Mouse (Mus musculus) hematopoietic stem cell, adult 5-6 weeks (primary cell): ENCODE measurements around the gene Opcml. TPM values are rescaled to one million over a fixed set of nuclear protein-coding genes. Genes with fewer than 3 reads are reported as not detected.

Source experiments
- ATAC-seq, 2 experiments: fragments of 125-278 bp in 1 of 2; replicated peaks in 1 of 2; 2 replicates each; pipeline ENCODE4 v1.8.0; 2016 to 2017; ENCODE audit warnings: inconsistent platforms in 2 of 2, mild to moderate bottlenecking in 2 of 2, moderate number of reproducible peaks in 2 of 2, low read depth in 1 of 2, moderate TSS enrichment in 1 of 2; ENCODE audit not compliant: low FRiP score in 2 of 2, poor library complexity in 2 of 2, severe bottlenecking in 2 of 2, insufficient read depth in 1 of 2, low TSS enrichment in 1 of 2
- total RNA-seq: library from RNA; stranded (forward); fragments of 172-1452, 232-1000 nt; gene quantifications from 2 replicates; pipeline ENCODE4 v1.2.3, GENCODE M21; 2017

The Opcml gene
- total RNA-seq, 1 experiment from 2014 or later: not detected

DNA sequence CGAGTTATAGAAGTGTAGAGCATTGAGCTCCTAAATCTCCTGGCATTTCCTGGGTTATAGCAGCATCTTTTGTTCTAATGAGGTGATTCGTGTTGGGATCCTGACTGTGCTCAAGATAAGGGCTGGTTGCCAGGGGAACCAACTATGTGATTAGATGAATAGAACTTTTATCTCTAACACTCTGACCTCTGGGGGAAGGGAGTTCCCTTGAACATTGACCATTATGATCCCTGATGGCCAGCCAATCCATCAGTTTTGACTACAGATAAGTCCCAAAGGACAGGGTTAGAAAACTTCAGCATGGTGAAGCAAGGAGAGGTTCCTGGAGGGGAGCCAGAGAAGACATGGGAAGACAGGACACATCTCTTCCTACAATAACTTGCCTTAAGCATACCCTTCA lies 23.6 kb downstream of the Opcml start:
- no peak for ATAC-seq

DNA sequence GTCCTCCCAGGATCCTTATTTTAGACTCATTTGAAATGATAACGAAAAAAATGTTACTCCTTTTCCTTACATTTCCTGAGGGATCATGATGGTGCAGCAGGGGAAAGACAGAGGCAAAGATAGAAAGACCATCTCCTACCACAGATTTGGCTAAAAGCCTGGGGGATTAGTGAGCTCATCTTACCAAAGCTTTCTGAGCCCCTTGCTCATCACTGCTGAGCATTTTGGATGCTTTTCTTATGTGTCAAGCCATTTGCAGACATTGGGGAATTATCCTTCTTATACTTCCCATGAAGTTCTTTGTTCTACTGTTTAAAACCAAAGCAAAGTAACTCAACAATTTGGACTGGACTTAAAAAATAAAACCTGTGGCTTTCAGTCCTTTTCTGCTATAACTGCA lies 30.6 kb downstream of the Opcml start:
- ATAC-seq: no peak

DNA sequence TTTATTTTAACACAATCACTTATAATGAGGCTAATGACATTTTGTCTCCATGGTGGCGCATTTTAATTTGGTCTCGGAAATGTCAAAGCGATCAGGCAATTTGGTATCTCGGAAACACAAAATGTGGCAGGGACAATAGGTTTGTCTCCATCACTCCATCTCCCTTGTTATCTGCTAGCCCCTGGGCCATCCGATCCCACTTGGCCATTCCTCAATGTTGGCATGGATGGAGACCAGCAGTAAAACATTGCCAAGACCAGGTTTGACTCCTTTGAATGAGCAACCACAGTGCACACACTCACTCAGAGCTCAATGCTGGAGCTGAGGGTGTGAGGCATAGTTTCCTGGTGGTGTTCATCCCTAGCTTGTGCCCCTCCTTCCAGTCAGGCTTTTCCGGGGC lies 32.1 kb downstream of the Opcml start:
- ATAC-seq: no peak

DNA sequence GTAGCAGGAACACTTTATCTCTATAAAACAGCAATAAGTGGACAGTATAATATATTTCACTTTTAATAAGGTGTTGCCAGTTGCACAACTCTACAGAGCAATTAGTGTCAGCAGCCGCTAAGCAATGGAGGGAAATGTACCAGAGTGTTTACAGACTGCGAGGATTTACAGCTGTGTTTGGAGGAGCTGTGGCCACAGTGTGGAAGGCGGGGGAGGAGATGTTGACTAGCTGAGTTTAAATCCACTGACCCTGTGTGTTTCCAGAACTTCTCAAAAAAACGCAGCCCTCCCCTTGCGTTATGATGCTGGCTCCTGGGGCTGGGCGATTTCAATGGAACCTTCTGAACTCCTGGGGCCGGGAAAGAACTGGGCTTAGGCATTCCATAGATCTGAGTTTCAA lies 33.8 kb downstream of the Opcml start:
- ATAC-seq: no peak

DNA sequence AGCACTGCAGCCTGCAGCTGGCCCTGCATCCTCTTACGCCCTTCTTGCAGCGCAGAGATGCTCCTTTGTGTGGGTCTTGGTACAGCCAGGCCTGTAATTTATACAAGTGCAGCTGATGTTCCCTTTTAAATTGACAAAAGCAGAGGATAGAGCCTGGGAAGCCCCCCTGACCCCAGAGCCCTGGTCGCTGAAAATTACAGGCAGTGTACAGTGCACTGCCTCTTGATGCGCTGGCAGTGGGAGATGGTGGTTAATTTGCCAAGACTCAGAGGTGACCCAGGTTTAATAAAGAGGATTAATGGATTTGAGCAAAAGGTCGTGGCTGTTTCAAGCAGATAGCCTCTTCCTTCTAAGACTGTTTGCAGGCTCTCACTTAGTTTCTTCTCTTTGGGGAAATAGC lies 39.9 kb downstream of the Opcml start:
- ATAC-seq: no peak

DNA sequence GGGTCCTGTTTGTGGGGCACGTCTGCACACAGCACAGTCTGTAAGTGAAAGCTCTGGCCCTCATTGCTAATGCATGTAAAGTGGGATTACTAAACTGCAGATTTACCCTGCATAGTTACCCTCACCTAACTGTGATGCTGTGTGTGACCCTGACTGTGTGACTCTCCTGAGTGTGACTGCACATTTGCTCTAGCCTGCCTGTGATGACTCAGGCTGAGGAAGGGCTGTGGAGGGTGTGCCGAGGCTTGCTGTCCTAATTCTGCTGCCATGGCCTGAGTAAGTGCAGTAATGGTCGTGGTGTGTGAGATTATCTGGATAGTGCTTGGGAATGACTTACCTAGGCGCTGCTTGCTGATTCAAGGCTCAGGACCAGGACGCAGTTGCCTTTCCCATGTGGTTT lies 52.2 kb downstream of the Opcml start:
- ATAC-seq: no peak

DNA sequence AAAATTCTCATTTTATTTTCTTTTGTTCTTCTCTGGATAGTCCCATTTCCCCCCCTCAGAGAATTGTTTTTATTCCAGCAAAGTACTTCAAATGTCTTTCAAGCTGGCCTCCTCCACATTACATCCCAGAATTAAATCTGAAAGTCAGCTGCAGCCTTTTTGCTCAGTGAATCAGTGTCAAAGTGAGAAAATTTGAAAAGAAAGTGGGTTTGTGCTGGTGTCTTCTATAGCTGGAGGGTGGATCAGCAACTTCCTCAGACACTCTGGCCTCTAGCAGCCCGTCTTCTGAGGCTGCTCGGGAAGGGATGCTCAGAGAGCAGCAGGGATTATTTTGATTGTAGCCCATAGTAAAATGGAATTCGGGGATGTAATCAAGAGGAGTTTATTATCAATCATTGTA lies 81.0 kb downstream of the Opcml start:
- no peak for ATAC-seq

DNA sequence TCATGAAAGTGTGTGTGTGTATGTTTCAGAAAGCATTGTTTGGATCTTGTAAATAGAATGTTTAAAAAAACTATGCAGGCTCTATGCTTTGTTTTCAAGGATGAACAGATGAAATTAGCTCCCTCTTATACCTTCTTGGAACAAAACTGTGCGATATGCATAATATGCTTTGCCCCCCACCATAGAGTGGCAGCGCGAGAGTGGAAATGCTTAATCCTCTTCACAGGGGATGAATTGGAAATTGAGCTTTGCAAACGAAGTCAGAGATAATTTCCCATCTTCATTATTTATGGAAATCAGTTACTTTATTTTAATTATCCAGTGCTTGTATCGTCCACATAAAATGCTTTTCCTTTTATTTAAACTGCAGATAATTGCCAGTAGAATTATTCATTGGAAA lies 99.1 kb downstream of the Opcml start:
- ATAC-seq: no peak

DNA sequence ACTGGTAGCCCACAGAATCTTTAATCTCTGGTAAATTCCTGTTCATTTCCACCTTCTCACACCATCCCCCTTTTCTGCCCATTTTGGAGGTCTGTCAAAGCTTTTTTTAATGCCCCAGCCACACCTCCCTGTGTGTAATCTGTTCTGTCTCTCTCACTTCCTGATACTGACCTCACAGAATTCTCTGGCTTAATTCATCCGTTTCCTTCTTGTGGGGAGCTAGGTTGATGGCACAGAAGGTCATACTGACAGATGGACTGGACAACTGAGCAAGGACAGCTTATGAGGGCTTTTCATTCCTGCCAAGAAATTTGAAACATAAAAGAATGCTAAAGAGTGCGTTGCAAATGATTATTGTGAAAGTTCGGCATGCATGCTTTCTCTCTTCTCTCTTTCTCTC lies 126.7 kb downstream of the Opcml start:
- ATAC-seq: no peak

DNA sequence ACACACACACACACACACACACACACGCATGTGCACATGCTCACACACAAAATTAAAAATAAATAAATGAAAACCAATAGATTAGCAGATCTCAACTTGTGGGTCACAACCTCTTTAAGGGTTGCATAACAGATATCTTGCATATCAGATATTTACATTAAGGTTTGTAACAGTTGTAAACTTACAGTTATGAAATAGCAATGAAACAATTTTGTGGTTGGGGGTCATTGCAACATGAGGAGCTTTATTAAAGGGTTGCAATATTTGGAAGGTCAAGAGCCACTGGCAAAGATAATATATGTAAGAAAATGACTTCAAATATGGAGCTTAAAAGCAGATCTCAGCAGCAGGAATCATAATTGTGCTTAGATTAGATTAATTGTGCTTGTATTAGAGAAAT lies 132.9 kb downstream of the Opcml start:
- no peak; a peak in 1 of 4 replicates for ATAC-seq

DNA sequence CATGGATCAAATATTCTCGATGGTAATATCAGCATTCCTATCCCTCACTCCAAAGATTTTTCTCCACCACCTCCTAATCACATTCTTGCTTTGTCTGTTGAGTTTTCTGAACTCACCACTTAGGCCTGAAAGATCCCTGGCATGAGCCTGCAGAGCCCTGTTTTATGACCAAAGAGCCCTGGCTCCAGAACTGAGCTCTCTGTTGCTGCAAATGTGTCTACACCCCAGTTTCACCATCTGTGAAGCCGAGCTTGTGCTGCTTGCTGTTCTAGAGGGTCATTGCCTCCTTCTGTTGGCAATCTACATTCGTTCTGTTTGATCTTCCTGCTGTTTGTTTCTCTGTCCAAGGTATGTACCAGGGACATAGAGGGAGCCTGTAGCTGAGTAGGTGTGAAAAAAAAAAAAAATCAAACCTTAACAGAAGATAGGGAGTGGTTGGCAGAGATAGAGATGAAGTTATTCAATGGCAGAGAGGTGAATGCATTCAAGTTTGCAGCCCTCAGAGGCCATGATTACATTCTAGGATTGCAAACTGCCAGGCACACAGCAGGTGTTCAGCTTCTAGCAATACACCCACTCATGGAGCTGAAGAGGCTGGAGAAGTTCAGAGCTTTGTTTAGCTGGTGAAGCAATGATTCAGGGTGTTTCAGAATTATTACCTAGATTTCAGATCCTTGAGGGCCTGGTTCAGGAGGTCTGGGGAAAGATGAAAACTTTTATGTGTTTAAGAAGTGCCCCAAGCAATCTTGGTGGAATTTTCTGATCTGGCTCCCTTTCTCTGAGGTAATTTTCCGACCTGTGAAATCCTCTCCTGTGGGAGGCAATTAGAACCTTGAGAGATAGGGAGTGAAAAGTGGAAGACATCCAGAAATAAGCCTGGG lies 133.6 kb downstream of the Opcml start:
- no peak for ATAC-seq

DNA sequence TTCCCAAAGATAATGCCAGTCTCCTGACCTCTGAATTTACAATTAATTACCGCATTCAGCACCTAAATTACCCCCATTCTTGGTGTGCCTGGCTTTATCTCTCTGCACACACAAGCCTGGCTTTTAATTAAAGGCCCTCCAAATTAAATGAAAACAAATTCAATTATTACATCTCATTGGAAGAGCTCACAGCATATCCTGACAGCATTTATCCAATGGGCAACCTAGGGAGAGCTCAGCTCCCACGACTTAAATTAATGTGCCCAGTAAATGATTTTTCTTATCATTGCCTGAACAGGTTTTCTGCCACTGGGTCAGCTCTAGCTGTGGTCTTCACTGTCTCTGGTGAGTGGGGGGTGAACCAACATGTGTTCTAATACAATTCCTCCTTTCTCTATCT lies 135.1 kb downstream of the Opcml start:
- ATAC-seq: no peak

DNA sequence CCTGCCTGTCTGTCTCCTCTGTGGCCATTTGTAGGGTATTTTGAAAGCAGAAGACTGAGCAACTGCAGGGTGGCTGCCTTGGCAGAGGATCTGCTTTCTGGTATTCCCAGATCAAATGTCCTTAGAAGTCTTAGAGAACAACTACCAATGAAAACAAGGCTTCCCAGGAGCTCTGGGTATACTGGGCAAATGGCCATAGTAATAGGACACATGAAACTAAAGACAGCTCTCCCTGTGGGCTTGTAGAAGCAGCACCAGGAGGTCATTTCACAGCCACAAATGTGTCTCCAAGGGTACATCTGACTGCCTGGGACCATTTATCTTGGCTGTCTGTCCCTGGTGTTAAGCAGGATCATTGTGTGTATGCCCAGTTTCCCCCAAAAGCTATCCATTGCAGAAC lies 146.7 kb downstream of the Opcml start:
- ATAC-seq: no peak

DNA sequence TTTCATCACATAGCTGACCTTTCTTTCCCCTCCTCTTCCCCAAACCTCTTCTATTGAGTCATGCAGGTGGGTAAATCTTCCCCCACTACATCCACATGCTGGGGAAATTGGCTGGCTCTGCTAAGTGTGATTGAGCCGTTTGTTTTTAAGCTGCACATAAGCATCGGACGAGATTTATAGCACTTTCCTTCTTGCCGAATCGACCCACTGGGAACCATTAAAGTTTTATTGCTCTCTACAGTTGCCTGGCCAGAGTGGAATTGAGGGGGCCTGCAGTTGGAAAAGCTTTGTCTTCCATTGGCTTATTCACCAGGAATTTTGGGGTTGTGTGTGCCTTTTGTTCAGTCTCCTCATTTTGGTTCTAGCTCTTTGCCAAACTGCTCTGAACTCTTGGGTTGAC lies 147.1 kb downstream of the Opcml start:
- no peak for ATAC-seq

DNA sequence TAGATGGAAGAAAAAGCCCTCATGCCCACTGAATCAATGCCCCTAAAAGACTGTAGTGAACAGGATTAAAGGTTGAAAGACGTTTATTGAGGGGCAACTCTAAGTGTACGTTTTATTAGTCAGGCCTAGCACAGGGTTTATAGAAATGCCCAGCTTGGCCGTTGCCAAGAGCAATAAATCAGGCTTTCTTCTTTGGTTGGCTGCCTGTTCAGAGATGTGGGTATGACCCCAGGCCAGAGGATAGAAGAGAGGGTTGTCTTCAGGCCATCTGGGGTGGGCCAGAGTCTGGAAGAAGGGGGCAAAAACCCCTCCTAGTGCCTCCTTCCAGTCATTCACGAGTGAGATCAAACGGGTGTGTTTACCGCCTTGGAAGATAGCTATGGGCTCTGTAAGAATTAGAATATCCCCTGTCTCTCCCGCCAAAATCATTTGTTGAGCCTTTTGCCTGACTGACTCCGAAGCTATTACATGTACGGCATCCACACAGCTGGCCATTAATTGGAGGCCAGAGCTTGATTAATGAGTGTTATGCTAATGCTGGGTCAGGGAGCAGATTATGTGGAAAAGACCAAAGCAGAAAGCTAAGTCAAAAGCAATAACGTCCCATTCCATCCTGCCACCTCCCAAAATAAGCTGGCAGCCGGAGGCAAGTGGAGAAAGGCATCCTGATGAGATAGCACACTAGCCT lies 154.9 kb downstream of the Opcml start:
- ATAC-seq: no peak

DNA sequence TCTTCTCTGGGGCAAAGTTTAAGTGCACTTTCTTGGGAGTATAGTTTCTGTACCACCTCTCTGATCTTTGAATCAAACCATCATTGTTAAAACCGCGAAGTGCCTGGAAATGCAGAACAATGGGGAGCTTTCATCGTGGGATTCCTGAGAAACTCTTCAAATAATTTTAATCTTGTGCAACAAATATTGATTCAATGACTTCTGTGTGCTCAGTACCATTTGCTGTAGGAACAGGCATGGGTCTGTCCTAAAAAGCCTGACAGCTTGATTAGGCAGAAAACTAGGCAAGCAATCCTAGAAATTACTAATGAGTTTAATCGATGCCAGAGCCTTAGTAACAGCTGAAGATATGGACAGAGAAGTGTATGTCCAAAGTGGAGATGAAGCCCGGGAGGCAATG lies 160.5 kb downstream of the Opcml start:
- ATAC-seq: no peak

DNA sequence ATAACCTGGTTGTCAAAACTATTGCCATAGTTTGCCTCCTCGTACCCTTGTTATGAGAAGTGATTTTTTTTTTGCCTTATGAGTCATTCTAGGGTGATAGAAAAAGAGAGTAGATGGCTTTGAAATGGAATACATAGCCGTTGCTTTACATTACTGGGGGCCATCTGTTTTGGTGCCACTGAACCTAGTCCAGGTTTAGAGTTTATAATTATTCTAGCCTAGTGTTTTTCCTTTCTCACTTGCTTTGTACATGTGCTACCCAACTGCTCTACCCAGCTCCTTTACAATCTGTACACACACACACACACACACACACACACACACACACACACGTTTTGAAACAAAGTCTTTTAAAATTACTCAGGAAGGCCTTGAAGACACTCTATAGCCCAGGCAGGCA lies 171.1 kb downstream of the Opcml start:
- ATAC-seq: no peak

DNA sequence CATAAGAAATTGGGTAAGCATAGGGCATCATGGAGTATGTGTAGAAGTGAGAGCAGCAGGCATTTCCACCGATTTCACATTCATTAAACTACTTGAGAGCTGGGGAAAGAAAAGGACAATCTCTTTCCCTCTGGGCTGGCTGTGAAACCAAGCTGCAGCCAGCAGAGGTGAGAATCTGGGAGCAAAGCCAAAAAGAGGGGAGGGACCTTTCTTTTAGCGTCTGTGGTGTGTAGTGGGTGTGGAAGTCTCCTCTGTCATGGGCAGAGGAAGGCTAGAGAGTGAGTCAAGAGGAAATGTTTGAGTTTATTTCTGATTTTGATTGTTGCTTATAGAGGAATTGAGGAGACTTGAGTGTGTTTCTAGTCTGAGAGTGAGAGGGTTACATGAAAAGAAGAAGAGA lies 172.8 kb downstream of the Opcml start:
- no peak; a peak in 1 of 4 replicates for ATAC-seq
